ENCODE assay signal across 17 mouse cellular contexts in the genomic region with DNA sequence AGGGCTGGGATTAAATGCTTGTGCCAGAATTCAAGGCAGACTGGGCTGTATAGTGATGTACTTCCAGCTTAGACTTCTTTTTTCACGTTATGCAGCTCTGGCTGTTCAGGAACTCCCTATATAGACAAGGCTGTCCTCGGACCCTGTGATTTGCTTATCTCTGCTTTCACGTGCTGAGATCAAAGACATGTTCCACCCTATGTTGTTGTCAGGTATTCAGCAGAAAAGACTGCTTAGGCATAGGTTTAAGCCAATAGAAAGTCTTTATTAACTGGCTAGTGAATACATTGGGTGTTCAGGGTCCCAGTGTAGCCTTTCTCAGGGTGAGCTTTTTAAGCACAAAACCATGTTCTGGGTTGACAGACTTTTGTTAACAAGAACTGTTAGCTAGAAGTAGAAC.
"Had no signal": no experiment of that assay in that cellular context is flagged by ENCODE, and none has a peak within 500 bp of the region (broad histone marks: within the 10 kb centered on the region; RNA-seq: fewer than 3 reads in every experiment).

No protein-coding gene starts in this region.

- H3K36me3 ChIP-seq: neural tube, embryonic 12.5 days; neural tube, embryonic 13.5 days; neural tube, embryonic 15.5 days; stomach, embryonic 15.5 days had no signal

- H3K4me3 ChIP-seq: neural tube, embryonic 12.5 days; neural tube, embryonic 13.5 days; neural tube, embryonic 15.5 days; stomach, embryonic 15.5 days had no signal

- H3K27ac ChIP-seq: neural tube, embryonic 12.5 days; neural tube, embryonic 13.5 days; neural tube, embryonic 15.5 days; stomach, embryonic 15.5 days; stomach, postnatal 0 days had no signal

- DNase-seq: retina, postnatal 1 day; right cerebral cortex, adult 18-20 months; right cerebral cortex, postnatal 14 days; right cerebral cortex, postnatal 25 days; right cerebral cortex, postnatal 4 days; spleen, adult 18-20 months; thymus, adult 18-20 months; thymus, adult 2 months; thymus, postnatal 14 days; thymus, postnatal 25 days; thymus, postnatal 36 days; thymus, postnatal 4 days had no signal

- H3K4me2 ChIP-seq: neural tube, embryonic 12.5 days; neural tube, embryonic 13.5 days; neural tube, embryonic 15.5 days; stomach, embryonic 15.5 days had no signal

- H3K27me3 ChIP-seq: neural tube, embryonic 12.5 days; neural tube, embryonic 13.5 days; neural tube, embryonic 15.5 days; stomach, embryonic 15.5 days had no signal

- H3K9me3 ChIP-seq: neural tube, embryonic 12.5 days; neural tube, embryonic 13.5 days; neural tube, embryonic 15.5 days; stomach, embryonic 15.5 days had no signal

- H3K4me1 ChIP-seq: neural tube, embryonic 12.5 days; neural tube, embryonic 13.5 days had no signal

- H3K9ac ChIP-seq: neural tube, embryonic 12.5 days; neural tube, embryonic 13.5 days; neural tube, embryonic 15.5 days; stomach, embryonic 15.5 days had no signal
